ENCODE assay signal across 8 mouse cellular contexts in the genomic region with DNA sequence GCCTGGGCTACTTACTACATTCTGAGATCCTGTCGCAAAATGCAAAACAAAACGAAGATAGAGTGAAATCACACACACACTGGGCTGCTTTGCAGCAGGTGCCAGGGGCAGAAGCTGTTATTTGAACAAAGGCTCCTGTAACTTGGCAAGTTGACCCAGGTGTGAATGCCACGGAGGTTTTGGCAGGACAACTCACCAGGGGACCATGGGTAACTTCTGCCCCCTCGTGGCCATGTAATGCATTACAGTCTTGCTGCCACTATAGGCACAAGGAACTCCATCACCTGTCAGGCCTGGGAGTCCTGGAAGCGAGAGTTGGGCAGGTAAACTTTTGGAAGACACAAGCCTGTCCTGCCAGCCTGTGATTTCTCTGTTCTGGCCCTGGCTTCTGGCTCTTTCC. TPM values are rescaled to one million over a fixed set of nuclear protein-coding genes. Genes with fewer than 3 reads are reported as not detected.
DNase-seq lines count a peak whose midpoint lies in the region; ATAC-seq and TF ChIP-seq lines count a peak whose summit lies in the region.

No protein-coding gene starts in this region.

- no peak overlapping the region for H3K4me3 ChIP-seq in midbrain, embryonic 14.5 days (replicated peaks; ENCODE audit: low read depth, low read length)
- no peak overlapping the region for H3K4me3 ChIP-seq in midbrain, embryonic 15.5 days
- H3K4me3 ChIP-seq in lung, embryonic 14.5 days (ENCODE audit: low read depth, low read length) = no peak overlapping the region

- no peak for ATAC-seq in midbrain, embryonic 14.5 days (ENCODE audit: low FRiP score, low TSS enrichment)
- ATAC-seq in midbrain, embryonic 15.5 days (replicated peaks) = no peak
- no peak for ATAC-seq in lung, embryonic 14.5 days (ENCODE audit: insufficient read depth)

- no peaks in the 10 kb centered on the region for H3K36me3 ChIP-seq in midbrain, embryonic 14.5 days (ENCODE audit: control insufficient read depth, insufficient read depth, low read length)
- H3K36me3 ChIP-seq in midbrain, embryonic 15.5 days (replicated peaks) = no peaks in the 10 kb centered on the region
- H3K36me3 ChIP-seq in lung, embryonic 14.5 days (ENCODE audit: insufficient read depth) = peaks cover 51% of the 10 kb centered on the region

- no peak overlapping the region for H3K27ac ChIP-seq in midbrain, embryonic 14.5 days (replicated peaks; ENCODE audit: low read depth, low read length)
- no peak overlapping the region for H3K27ac ChIP-seq in midbrain, embryonic 15.5 days
- no peak overlapping the region for H3K27ac ChIP-seq in lung, embryonic 14.5 days (ENCODE audit: low read depth)

- H3K4me2 ChIP-seq in midbrain, embryonic 14.5 days (ENCODE audit: low read length) = no peak overlapping the region
- H3K4me2 ChIP-seq in midbrain, embryonic 15.5 days = no peak overlapping the region
- H3K4me2 ChIP-seq in lung, embryonic 14.5 days = no peak overlapping the region

- peak; percentile 87 for TF ChIP-seq CTCF in brain, embryonic 14.5 days (IDR thresholded peaks at IDR 0.05; ENCODE audit: borderline replicate concordance, extremely low read depth, insufficient read depth, insufficient read length)
- TF ChIP-seq CTCF in lung, embryonic 14.5 days (IDR thresholded peaks at IDR 0.05; ENCODE audit: low read depth) = peak; percentile 96

- H3K9me3 ChIP-seq in midbrain, embryonic 14.5 days (ENCODE audit: control insufficient read depth, low read length) = no peaks in the 10 kb centered on the region
- H3K9me3 ChIP-seq in midbrain, embryonic 15.5 days = no peaks in the 10 kb centered on the region
- no peaks in the 10 kb centered on the region for H3K9me3 ChIP-seq in lung, embryonic 14.5 days (ENCODE audit: low read depth, low read length)

- peaks cover 13% of the 10 kb centered on the region for H3K27me3 ChIP-seq in midbrain, embryonic 14.5 days (ENCODE audit: control insufficient read depth, insufficient read depth, low read length)
- H3K27me3 ChIP-seq in midbrain, embryonic 15.5 days (replicated peaks) = peaks cover 14% of the 10 kb centered on the region
- no peaks in the 10 kb centered on the region for H3K27me3 ChIP-seq in lung, embryonic 14.5 days (ENCODE audit: insufficient read depth, low read length)

- 23% methylated on average over 5 of the region's 5 CpGs for WGBS in midbrain, embryonic 14.5 days
- WGBS in midbrain, embryonic 15.5 days = 30% methylated on average over 5 of the region's 5 CpGs
- 25% methylated on average over 5 of the region's 5 CpGs for WGBS in lung, embryonic 14.5 days

- H3K9ac ChIP-seq in midbrain, embryonic 14.5 days (replicated peaks; ENCODE audit: low read length) = no peak overlapping the region
- H3K9ac ChIP-seq in midbrain, embryonic 15.5 days = no peak overlapping the region
- no peak overlapping the region for H3K9ac ChIP-seq in lung, embryonic 14.5 days

- peak; percentile 84 for DNase-seq in midbrain, embryonic 14.5 days
- peak; percentile 71 for DNase-seq in brain, embryonic 14.5 days (ENCODE audit: low read depth)
- peak; percentile 88 for DNase-seq in gastrocnemius, adult 18-20 months (ENCODE audit: low spot score)
- DNase-seq in kidney, postnatal 4 days = peak; percentile 92
- DNase-seq in lung, embryonic 14.5 days = peak; percentile 91
- DNase-seq in right cerebral cortex, adult 2 months (ENCODE audit: low spot score in 2 of 2) = peak; percentile 83 to 88
- peak; percentile 72 to 88 for DNase-seq in urinary bladder, adult 18-20 months (ENCODE audit: low spot score in 2 of 2)

- TF ChIP-seq POLR2A in brain, embryonic 14.5 days (IDR thresholded peaks at IDR 0.05; ENCODE audit: borderline replicate concordance, extremely low read depth, insufficient read depth, insufficient read length, poor library complexity, severe bottlenecking) = no peak

- H3K4me1 ChIP-seq in midbrain, embryonic 14.5 days (ENCODE audit: control insufficient read depth, insufficient read depth, low read length) = peaks cover 8% of the 10 kb centered on the region; the same call in 1 of the 2 replicates
- peaks cover 11% of the 10 kb centered on the region; the same call in 1 of the 2 replicates for H3K4me1 ChIP-seq in midbrain, embryonic 15.5 days
- peaks cover 22% of the 10 kb centered on the region for H3K4me1 ChIP-seq in lung, embryonic 14.5 days (ENCODE audit: insufficient read depth)

RNA-seq across cellular contexts. Expression of a gene that starts 6.0 kb away (rescaled TPM):
- 7.8 and 8.8 TPM in 2 replicates for polyA plus RNA-seq in midbrain, embryonic 14.5 days (2014; fragmentation: Nextera tagmentation; extraction: Ambion mirVana)
- polyA plus RNA-seq in midbrain, embryonic 15.5 days (2015; fragmentation: Nextera tagmentation; extraction: Ambion mirVana) = 13.1 and 15.7 TPM in 2 replicates
- 9.3 and 13.5 TPM in 2 replicates for polyA plus RNA-seq in brain, embryonic 14.5 days (2012; rRNA removed)
- 1 to 10 TPM; 5.2 to 9.5 TPM for total RNA-seq in gastrocnemius, adult 18-20 months (2021)
- polyA plus RNA-seq in lung, embryonic 14.5 days (2014; fragmentation: Nextera tagmentation; extraction: Ambion mirVana) = 93.2 and 101 TPM in 2 replicates

RNA-seq across cellular contexts. Expression of a gene that starts 6.9 kb away (rescaled TPM):
- not detected in 2 replicates for polyA plus RNA-seq in midbrain, embryonic 14.5 days (2014; fragmentation: Nextera tagmentation; extraction: Ambion mirVana)
- 0.31 TPM in 1 of 2 replicates, not detected in the other for polyA plus RNA-seq in midbrain, embryonic 15.5 days (2015; fragmentation: Nextera tagmentation; extraction: Ambion mirVana)
- polyA plus RNA-seq in brain, embryonic 14.5 days (2012; rRNA removed) = 0.16 and 0.19 TPM in 2 replicates
- total RNA-seq in gastrocnemius, adult 18-20 months (2021) = not detected
- polyA plus RNA-seq in lung, embryonic 14.5 days (2014; fragmentation: Nextera tagmentation; extraction: Ambion mirVana) = 0.34 TPM in 1 of 2 replicates, not detected in the other

RNA-seq across cellular contexts. Expression of a gene that starts 28.5 kb away (rescaled TPM):
- polyA plus RNA-seq in midbrain, embryonic 14.5 days (2014; fragmentation: Nextera tagmentation; extraction: Ambion mirVana) = 37.3 and 42.0 TPM in 2 replicates
- polyA plus RNA-seq in midbrain, embryonic 15.5 days (2015; fragmentation: Nextera tagmentation; extraction: Ambion mirVana) = 50.7 and 50.8 TPM in 2 replicates
- 76.1 and 79.1 TPM in 2 replicates for polyA plus RNA-seq in brain, embryonic 14.5 days (2012; rRNA removed)
- 10 to 100 TPM; 42.8 to 46.6 TPM for total RNA-seq in gastrocnemius, adult 18-20 months (2021)
- 50.9 and 57.0 TPM in 2 replicates for polyA plus RNA-seq in lung, embryonic 14.5 days (2014; fragmentation: Nextera tagmentation; extraction: Ambion mirVana)

RNA-seq across cellular contexts. Expression of a gene that starts 45.6 kb away (rescaled TPM):
- polyA plus RNA-seq in midbrain, embryonic 14.5 days (2014; fragmentation: Nextera tagmentation; extraction: Ambion mirVana) = 1.3 and 1.6 TPM in 2 replicates
- polyA plus RNA-seq in midbrain, embryonic 15.5 days (2015; fragmentation: Nextera tagmentation; extraction: Ambion mirVana) = 2.1 and 2.3 TPM in 2 replicates
- polyA plus RNA-seq in brain, embryonic 14.5 days (2012; rRNA removed) = 5.1 and 5.5 TPM in 2 replicates
- 1 to 10 TPM; 4.1 to 6.5 TPM for total RNA-seq in gastrocnemius, adult 18-20 months (2021)
- 7.8 and 8.5 TPM in 2 replicates for polyA plus RNA-seq in lung, embryonic 14.5 days (2014; fragmentation: Nextera tagmentation; extraction: Ambion mirVana)

RNA-seq across cellular contexts. Expression of a gene that starts 51.0 kb away (rescaled TPM):
- not detected in 2 replicates for polyA plus RNA-seq in midbrain, embryonic 14.5 days (2014; fragmentation: Nextera tagmentation; extraction: Ambion mirVana)
- polyA plus RNA-seq in midbrain, embryonic 15.5 days (2015; fragmentation: Nextera tagmentation; extraction: Ambion mirVana) = not detected in 2 replicates
- polyA plus RNA-seq in brain, embryonic 14.5 days (2012; rRNA removed) = not detected in 2 replicates
- not detected for total RNA-seq in gastrocnemius, adult 18-20 months (2021)
- polyA plus RNA-seq in lung, embryonic 14.5 days (2014; fragmentation: Nextera tagmentation; extraction: Ambion mirVana) = 0.18 and 0.70 TPM in 2 replicates
